Mouse (Mus musculus): ENCODE measurements around the gene L3mbtl4. TPM values are rescaled to one million over a fixed set of nuclear protein-coding genes. Genes with fewer than 3 reads are reported as not detected.
"Not testable (repeated sequence)": the region's sequence is repeated elsewhere in the genome, so short reads cannot be mapped to it uniquely, and the experiment has no call there.

Gene L3mbtl4
- total RNA-seq, 2 experiments from 2014 or later, result 0.10 TPM; not detected in 1

DNA sequence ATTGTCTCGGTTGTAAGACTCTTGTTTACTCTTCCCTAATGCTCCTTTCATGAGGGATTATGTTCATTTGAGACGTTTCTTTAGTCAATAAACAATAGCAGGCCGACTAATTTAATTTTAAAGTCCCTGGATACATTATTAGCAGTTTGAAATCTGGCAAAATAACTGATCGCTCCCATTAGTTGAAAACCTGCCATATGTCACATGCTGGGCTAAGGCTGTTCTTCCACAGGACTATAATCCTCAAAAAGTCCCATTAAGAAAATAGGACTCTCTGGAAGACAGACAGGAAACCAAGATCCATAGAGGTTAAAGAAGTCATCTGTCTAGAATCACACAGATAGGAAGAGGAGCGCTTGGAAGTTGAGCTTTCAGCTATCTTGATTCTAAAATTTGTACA lies 114.9 kb downstream of the L3mbtl4 start:
- no peak for DNase-seq

DNA sequence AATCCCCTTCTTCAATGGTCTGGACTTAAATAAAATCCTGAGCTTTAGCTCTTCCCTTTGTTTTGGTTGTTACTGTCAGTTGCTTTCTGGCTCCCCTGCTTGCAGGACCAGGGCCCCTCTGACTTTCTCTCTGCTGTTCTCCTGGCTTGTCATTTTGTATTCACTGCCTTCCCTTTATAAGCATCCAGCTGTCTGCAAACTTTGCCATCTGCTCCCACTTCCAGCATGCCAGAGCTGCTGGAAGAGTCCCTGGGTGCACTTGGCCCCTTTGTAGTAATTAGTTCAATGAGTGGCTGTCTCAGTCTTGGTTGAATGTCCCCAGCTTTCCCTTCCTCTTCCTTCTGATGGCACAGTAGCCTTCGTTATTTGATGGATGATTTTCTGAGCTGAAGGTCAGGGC lies 132.4 kb downstream of the L3mbtl4 start:
- DNase-seq, result no peak

DNA sequence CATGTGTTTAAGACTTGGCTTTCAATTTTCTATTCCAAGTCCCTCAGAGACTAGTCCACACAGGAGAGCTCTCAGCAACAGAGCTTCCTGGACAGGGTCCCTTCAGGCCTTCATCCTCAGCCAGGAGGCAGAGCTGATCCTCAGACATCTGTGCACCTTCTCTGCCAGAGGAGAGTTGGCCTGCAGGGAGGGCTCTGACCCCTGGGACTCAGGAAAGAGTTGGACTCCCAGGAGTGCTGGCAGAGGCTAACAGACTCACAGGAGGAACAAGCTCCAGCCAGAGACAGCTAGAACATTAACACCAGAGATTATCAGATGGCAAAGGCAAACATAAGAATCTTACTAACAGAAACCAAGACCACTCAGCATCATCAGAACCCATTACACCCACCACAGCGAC lies 133.5 kb downstream of the L3mbtl4 start:
- peak; percentile 10 for DNase-seq

DNA sequence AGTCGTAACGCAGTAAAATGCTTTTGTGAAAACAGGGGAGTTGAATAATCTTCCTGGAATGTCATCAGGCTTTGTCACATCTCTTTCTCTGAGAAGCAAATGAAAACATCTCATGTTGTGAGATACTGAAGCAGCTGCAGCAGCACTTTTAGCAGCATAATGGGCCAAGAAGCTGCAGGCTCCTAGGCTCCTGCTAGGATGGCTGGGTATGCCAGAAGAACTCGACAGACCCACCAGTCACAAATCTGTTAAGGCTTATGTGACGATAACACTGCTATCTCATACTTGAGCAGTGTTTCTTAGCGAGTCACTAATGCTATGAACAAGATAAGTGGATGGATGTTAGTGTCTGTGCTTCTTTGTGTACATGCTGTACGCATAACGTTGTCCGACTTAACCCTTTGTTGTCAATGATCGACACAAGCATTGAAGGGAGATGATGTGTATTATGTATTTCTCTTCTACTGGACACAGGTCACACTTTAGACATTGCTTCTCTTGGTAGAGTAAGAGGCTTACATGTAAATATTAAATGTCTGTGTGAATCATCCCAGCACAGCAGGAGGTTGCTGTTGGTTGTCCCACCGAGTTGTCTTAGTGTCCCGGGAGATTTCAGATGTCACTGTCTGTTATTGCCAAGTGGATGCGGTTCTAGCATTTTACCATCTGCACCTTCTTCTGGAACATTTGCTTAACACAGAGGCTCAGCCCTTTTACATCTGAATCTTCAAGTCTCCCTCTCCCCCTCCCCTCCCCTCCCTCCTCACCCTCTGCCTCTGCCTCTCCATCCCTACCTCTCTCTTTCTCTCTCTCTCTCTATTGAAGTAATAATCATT lies 149.3 kb downstream of the L3mbtl4 start:
- DNase-seq, result no peak

DNA sequence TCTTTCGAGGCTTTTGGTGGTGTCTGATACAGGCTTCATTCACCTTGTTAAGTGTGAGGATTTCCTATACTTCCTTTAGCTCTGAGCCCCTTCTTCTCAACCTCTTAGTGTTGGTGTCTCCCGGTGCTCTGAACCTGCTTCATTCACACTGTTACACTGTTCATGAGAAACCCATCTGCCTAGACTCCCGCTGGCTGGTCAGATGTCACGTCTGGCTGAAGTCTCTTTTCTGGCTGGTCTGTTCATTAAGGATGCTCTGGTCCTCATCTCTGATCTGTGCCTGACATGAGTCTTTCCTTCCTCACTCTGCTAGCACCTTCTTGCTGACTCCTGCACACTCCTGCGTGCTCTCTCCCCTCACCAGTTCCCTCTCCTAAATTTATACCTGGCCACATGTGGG lies 160.0 kb downstream of the L3mbtl4 start:
- DNase-seq, result no peak

DNA sequence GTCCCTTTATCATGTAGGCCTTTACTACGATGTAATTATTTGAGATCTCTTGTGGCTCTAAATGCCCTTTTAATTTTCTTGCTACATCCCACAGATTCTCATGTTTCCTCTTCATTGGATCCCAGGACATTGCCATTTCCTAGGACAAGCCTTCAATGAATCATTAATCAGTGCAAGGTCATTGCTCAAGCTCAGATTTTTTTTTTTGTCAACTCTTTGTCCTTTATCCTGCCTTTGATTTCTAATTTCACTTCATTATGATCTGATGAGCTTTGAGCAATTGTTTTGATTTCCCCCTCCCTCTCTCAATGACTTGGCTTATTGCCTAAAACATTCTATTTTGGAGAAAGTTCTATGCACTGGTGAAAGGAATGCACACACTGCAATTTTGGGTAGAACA lies 177.3 kb downstream of the L3mbtl4 start:
- DNase-seq, result no peak

DNA sequence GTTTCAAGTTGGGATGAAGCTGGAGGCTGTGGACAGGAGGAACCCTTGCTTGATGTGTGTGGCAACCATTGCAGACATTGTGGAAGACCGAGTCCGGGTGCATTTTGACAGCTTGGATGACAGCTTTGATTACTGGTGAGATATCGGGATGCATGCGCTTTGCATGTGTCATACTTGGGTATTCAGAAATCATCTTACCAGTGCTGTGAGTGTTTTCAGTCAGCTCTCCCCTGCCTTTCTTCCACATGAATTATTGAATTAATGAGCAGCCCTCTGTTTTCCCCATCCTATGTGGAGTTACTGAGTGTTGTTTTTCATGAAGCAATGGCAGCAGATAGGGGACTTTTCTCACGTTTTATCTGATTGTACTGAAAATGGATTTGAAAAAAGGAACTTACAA lies 187.9 kb downstream of the L3mbtl4 start:
- no peak for DNase-seq

DNA sequence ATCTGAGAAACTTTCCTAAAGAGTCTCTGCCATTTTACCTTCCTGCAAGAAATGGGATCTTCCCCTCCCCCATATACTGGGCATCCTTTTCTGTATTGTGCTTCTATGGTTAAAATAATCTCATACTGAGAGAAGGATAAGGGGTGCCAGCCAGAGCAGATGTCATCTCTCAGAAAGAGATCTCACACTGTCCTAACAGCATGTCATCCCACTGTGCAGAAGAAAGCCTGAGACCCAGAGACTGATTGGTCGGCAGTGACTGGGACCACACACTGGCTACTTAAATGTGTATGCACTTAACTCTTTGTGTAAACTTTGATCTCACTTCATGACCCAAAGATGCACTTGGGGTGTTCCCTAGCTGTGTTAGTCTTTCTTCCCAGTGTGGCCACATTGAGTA lies 193.7 kb downstream of the L3mbtl4 start:
- DNase-seq, result no peak

DNA sequence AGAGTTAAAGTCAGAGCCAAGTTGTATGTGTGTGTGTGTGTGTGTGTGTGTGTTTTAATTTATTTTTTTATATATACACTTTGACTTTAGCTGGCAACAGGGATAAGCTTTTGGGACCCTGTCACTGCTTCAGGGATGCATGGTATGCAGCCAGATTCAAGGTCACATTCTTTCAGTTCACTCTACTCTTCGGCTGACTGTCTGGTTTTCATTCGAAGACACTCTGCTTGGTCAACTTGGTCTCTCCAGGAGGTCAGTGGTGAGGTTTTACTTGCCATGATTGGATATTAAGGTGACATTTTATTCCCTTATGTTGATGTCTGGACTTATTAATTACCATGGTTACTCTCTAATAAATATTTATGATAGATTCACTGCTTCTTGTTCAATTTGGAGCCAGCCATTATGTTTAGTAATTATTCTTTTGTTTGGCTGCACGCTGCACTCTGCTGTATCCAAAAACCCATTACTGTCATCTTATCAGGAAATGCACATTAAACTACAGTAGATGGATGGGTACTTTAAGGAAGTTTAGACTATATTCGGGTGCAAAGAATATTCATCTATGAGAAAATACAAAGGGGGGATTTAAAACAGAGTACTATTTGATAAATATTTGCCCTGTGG lies 216.6 kb downstream of the L3mbtl4 start:
- DNase-seq, result no peak

DNA sequence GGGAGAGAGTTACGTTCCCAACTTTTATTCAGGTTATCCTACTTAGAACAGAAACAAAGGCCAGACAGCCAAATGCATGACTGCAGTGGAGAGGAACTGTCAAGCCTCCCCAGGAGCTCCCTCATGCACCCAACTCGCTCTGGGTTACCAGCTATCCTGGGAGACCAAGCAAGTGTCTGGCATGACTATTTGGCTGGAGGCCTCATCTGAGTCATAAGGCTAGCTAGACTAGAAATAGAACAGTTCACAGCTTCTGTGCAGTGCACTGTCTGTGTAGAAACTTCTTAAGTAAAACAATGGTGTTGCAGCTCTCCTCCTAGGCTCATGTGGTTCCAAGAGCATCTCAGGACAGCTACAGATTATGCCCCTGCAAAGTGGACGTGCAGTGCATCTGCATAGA lies 218.6 kb downstream of the L3mbtl4 start:
- DNase-seq, result no peak

DNA sequence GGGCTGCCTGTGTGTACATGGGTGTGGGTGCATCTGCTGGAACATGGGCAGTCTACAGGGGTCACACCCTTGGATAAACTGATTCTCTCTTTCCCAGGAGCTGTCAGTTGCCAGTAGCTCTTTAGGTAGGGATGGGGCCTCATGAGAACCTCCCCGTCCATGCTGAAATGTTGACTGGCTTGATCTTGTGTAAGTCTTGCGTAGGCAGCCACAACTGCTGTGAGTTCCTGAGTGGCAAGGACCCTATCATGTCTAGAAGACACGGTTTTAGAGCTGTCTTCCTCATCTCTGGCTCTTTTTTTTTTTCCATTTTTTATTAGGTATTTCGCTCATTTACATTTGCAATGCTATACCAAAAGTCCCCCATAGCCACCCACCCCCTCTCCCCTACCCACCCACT lies 229.4 kb downstream of the L3mbtl4 start:
- DNase-seq, result not testable (repeated sequence)

DNA sequence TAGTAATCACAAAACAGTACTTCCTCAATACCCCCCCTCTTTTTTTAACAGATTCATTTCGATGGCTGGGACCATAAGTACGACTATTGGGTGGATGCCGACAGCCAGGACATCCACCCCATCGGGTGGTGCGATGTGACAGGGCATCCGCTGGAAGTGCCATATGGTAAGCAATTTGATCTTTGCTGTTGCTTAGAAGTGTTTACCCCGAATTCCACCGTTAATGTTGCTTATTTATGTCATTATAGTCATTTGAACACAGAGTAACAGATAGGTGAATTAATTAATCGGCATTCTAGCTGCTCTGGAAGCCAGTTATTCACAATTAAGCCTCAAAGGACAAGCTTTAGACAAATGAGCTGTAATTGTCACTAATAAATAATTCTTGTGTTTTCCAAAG lies 286.1 kb downstream of the L3mbtl4 start:
- DNase-seq, result no peak

DNA sequence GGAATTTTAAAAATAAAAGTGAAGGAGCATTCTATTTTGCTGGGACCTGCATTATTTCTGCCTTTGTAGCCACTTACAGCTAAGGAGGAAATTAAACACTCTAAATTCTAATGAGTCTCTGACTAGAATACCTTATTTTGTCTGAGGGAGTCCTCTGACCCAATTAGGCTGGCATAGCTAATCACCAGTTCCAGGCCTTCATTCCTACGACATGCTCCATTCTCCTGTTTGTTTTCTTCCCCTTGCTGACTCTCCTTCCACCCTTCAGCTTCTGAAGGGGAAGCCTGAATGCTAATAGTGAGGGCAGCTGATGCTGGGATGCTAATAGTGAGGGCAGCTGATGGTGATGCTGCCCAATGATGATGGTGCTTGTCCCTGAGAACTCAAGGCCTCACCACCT lies 286.7 kb downstream of the L3mbtl4 start:
- DNase-seq, result no peak

DNA sequence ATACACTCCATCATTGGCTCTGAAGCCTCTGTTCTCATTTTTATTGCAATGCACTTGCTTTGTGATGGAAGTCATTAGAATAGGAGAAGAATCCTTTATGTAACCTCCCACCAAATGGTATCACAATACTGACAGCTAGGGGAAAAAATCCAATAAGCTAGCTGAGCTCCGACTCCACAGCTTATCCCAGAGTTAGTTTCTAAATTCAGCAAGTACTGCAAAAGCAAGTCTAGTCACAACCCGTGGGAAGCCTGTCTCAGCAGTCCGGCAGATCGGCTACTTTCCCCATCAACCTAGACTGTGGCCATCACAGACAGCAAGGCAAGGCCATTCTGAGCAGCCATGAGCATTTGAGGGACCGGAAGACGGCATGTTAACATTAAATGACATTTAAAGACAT lies 298.2 kb downstream of the L3mbtl4 start:
- DNase-seq, result no peak

DNA sequence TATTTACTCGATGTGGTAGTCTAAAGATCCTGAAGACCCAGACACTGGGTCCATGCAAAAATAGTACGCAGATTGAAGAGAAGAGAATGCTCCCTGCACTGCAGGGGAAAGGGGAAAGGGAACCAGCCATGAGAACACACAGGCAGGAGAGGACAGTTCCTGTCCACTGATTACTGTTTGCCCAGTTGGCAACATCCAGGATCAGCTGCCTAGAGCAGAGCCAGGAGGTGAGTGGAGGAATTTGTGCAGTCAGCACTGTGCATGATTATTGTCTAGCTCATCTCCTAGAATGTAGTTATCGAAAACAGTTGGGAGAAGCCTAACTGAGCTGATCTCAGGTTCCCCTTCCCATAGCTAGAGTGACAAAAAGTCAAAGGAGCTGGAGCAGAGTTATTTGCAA lies 311.6 kb downstream of the L3mbtl4 start:
- DNase-seq, result no peak

DNA sequence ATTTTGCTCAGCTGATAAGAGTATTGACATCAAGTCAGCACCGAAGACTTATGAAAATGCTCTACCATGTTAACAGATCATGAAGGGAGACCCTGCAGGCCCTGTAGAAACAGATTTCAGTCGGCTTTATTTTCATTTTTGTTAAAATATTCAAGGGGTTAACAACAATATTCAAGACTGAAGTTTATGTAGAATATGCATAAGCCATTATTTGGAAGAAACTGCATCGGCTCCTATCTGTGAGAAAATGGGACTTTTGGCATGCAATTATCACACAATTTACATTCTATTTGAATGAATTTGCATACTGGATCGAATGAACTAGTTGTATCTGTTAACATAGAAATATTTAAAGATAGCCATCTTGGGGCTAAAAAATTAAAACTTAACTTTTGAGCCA lies 318.0 kb downstream of the L3mbtl4 start:
- no peak for DNase-seq

DNA sequence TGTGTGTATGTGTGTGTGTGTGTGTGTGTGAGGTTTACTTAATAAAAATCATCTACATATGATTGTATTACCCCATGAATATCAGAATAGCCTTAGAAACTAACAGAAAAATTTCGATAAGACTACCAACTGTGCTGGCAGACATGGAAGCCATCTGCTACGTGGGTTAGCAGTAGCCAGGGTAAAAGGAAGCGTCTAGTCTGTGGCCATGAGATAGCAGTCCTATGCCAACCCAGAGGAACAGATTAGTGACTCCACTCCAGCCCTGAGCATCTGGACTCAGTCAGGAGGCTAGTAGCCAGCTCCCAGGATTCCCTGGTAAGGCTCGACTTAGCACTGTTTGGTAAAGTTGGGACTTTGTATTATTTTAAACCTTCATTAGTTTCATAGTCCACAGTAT lies 329.1 kb downstream of the L3mbtl4 start:
- no peak for DNase-seq

DNA sequence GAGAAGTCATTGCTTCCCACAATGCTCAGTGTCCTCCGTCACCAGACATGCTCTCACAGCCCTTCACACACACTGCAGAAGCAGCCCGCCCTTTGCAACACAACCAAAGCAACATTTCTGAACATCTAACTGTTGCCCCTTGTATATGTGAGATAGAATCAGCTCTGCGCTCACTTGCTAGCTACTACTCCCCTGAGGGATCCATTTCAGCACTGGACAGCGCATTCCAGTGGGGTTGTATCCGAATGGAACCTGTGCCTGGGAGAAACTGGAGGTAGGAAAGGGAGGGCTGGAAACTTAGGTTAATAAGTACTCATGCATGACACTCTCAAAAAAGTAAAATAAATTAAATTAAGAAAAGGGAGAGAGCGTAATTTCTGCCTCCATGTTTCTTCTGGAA lies 334.1 kb downstream of the L3mbtl4 start:
- DNase-seq, result no peak

DNA sequence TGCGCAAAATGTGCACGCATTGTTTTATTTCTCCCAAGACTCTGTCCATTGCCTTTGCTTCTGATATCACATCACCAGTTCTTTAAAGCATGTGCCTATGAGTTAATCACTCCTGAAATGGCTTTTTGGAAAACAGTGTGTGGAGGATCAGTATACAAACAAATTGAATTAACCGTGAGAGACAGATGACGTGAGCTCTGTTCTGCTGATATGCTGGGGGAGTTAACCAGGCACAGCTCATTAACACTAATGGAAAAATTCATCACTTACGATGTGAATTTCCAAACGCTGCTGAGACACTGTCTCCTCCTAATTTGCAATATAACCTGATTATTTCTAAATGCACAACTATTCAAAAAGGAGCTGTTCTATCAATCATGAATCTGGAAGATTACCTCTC lies 337.6 kb downstream of the L3mbtl4 start:
- no peak for DNase-seq

DNA sequence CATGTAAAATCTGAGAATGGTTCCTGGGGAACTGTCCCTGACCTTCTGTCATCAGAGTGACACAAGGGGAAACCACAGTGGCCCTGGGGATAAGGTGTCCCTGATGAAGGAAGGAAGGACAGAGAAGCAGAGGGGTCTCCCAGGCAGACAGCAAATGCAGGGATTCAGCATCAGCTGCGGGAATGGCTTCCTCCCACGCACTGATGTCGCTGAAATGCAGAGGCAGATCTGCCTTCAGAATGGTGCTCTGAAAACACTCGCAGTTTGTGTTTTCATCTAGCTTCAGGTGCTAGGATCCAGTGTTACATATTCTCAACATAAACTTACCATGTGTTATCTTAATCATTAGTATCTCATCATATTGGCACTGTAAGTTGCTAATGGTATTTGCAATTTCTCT lies 351.7 kb downstream of the L3mbtl4 start:
- DNase-seq, result no peak

DNA sequence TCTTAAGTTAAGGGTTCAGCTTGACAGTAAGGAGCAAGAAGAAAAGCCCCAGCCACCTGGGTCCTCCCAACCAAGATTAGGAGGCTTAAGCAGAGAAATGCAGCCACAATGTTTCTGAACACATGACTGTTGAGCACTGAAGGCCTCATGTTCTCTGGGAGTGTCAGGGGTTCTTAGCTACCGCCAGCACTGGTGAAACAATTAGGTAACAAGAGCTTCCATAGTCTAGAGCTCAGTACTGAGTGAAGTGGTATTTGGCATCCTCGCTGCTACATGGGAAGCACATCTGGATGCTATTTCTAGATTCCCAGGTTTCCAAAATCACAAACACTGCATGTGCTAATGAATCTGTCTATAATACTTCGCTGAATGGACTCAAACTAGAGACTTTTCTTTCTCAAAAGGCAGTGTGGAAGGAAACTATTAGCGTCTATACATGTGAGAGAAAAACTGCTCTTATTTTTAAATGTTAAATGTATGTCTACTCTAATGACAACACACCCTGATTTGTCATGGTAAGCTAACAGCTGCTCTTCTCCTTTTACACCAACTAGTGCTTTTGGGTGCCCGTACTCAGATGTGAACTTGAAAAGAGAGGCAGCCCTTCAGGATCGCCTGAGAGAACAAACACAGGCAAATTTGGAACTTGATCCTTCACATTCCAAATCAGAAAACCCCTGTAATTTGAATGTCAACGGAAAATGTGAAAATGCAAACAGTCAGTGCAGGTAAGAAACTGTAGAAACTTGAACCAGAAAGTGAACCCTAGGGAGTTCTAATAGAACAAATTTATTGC lies 356.2 kb downstream of the L3mbtl4 start:
- no peak for DNase-seq

DNA sequence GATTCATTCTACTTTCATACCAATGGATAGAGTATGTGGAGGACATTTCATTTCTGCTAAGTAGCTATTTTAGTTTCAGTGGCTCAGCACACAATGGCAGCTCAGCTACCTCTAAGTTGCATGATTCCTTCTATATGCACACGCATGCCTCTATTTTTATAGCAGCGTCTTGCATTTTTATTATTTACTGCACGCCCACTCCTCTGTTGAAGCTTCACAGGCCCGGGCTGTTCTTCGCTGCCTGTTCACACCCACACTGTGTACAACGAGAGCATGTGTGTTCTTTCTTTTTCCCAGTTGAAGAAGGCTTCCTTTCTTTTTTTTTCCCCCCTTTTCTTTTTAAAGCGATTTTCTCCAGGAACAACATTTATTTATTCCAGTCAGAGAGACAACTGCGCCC lies 357.8 kb downstream of the L3mbtl4 start:
- DNase-seq, result no peak

DNA sequence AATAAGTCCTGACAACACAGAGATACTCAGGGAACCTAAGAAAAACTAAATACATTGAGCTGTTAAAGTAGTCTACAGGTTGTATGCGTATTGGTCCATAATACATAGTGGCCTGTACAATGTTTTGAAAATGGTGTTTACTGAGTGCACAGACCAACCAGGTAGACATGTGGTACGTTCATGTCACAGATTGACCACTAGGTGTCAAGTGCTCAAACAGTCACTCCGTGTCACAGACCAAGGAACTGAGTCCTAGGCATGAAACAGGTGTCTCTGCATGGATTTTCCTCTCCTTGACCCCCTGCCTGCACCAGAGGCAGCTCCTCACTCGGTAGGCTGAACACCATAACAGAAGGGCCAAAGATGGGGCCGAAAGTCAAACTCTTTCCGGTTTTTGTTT lies 366.6 kb downstream of the L3mbtl4 start:
- DNase-seq, result no peak
